Mouse (Mus musculus) thymus, postnatal 0 days (tissue): ENCODE results near the gene Mrpl41. TPM values are rescaled to one million over a fixed set of nuclear protein-coding genes. Genes with fewer than 3 reads are reported as not detected.
"Not testable (repeated sequence)": the region's sequence is repeated elsewhere in the genome, so short reads cannot be mapped to it uniquely, and the experiment has no call there.

ENCODE experiments used
- DNase-seq: peaks from one replicate; pipeline ENCODE4 v3.0.0-alpha.2; 2015; ENCODE audit warnings: low spot score
- polyA plus RNA-seq: library from polyadenylated mRNA; unstranded; fragments of >200 nt; fragmentation: Nextera tagmentation; extraction: Ambion mirVana; gene quantifications from 2 replicates; pipeline ENCODE4 v1.2.1, GENCODE M21; 2015

The Mrpl41 gene
- polyA plus RNA-seq = 175 and 188 TPM in 2 replicates

DNA sequence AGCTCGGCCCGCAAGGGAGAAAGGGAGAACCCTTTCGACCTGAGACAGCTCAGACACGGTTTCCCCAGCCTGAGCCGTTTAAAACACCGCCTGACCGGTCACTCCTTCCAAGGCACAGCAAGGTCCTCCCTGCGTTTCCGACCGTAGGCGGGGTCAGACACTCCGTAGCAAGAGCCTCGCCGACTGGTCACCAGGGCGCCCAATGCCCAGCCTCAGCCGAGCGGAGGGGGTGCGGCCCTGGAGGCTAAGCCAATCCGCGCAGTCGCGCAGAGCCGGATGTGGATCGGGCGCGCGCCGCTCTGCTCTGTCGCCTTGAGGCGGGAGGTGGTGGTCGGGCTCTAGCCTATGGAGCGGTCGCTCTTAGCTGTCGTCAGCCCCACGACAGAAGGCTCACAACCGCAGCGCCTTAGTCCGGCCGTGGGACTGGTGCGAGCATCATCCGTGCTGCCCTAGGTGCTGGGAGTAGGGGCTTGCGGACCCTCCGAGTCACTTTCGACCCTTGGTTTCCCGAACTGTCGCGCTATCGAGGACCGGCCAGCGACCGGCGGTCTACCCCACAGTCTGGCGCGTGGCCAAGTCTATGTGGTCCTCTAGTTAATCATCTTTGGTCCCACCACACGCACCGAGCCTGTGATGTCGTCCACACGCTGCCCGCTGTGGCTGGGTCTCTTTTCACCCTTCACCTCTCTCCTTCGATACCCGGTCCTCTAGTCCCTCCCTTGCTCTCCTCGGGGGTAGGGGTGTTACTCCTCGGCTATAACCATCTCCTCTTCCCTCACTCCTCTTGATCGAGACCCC is at the start of gene Mrpl41:
Gene Mrpl41 (minus strand): TSS at position 193 of the 798 bp plus-strand sequence.
- DNase-seq = peak; percentile 96

DNA sequence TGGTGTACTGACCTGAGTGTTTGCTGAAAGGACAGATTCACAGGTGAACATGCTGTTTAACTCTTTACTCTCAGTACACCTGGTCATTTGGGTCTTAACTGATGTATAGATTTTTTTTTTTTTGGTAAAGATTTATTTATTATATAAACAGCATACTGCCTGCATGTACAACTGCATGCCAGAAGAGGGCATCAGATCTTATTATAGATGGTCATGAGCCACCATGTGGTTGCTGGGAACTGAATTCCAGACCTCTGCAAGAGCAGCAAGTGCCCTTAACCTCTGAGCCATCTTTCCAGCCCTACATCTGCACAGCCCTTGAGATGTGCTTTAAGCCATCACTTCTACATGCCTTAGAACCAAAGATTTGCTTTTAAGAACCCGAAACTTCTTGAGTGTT is 47.8 kb upstream of the Mrpl41 start:
- DNase-seq = no peak

GRCm38 (mm10) chr2:25008250-25008649 is 33.4 kb upstream of the Mrpl41 start:
- DNase-seq = peak; percentile 39

DNA sequence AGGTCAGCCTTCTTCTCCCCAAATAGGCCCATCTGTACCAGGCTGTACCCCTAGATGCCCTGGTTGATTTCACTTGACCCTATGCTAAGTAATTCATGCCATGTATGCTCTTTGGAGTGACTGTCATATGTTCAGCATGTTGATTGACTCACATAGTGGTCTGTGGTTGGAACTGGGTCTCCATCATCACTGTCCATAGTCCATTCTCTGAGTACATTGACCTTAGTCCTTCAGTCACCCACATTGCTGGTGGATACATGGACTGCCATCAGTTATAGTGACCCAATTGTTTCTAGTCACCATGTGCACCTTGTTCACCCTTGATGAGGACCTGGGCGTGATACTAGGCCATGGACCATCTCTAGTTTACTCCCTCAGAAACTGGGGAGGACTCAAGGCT is 31.9 kb upstream of the Mrpl41 start:
- no peak for DNase-seq

DNA sequence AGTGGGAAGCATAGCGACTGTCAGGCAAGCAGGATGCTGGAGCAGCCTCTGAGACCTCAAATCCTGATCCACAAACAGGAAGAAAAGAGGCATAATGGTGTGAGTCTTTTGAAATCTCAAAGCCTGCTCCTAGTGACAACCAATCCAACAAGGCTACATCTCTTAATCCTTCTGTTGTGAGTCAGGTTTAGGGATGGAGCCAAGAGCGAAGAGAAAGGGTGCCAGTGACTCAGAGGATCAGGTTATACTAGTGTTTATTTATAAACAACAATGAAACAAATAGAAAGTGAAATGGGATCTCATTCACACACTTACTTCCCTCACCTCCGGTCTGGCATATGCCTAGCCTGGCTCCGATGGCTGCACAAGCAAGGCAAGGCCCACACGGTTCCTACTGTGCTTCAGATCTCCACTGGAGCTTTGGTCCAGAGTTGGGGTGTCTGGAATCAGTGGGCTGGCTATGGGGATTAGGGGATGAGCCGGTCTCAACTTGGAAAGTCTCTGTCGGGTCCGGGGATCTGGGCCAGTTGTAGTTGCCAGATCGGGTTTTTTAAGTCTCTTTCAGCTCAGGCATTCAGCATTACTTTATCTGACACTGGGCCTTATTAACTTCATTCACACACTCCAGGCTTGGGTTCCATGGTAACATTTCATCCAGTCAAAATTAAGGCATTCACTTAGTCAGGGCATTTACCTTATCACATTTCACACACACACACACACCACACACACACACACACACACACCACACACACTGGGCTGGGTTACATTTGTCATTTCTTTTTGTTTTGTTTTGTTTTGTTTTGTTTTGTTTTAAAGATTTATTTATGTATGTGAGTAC is 29.3 kb upstream of the Mrpl41 start:
- DNase-seq = no peak

DNA sequence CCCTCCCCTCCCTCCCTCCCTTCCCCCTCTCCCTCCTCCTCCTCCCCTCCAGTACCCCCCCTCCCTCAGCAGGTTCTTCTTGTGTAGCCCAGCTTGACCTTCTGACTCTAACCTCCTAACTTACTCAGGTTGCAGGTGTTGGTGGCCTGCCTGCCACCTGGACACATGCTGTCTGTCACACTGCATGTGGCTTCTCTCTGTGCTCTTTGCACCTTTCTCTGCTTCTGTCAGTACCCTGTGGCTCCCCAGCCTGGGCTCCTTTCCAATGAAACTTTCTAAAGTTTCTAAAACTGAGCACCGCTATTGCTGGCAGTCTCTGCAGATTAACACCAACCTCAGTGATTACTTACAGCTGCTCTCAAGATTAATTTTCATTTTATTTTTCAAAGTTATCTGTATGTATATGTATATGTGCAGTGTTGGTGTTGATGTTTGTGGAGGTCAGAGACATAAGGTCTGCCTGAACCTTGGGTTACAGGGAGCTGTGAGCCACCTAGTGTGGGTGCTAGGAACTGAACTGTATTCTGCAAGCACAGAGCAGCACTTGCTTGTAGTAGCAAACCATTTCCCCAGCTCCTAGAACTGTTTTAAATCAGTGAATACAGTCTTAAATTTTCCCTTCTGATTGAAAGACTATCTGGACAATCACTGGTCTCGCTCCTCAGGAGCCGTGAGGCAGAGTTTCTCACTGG is 25.8 kb upstream of the Mrpl41 start:
- DNase-seq = peak; percentile 39

- DNase-seq = no peak
Measured at GRCm38 (mm10) chr2:24996471-24996870, 21.6 kb upstream of the Mrpl41 start.

- no peak for DNase-seq
Measured at GRCm38 (mm10) chr2:24995332-24995731, 20.4 kb upstream of the Mrpl41 start.

GRCm38 (mm10) chr2:24987762-24988161 is 12.9 kb upstream of the Mrpl41 start:
- DNase-seq = no peak

DNA sequence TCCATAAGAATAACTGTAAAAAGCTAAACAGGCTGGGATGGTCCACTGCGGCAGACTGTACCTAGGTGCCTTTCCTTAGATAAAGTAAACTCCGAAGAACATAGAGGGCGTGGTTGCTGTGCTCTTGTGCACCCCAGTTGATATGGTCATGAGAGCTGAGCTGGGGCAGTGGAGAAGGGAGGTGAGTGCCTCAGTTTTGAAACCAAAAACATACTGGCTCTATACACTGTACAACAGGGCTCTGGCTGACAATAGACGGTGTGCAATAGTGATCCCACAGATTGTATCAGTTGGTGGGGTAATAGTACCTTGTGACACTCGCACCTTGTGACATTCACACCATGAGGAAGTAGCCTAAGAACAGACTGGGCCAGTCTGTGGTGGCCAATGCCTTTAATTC is 2.1 kb upstream of the Mrpl41 start:
- no peak for DNase-seq

GRCm38 (mm10) chr2:24975704-24976297 is 903 bp upstream of the Mrpl41 start, which contains the start of gene Pnpla7:
Pnpla7 (plus strand) TSS chr2:24976033.
- DNase-seq = peak; percentile 90

- not testable (repeated sequence) for DNase-seq
Measured at GRCm38 (mm10) chr2:24974452-24974851, 446 bp downstream of the Mrpl41 start.

DNA sequence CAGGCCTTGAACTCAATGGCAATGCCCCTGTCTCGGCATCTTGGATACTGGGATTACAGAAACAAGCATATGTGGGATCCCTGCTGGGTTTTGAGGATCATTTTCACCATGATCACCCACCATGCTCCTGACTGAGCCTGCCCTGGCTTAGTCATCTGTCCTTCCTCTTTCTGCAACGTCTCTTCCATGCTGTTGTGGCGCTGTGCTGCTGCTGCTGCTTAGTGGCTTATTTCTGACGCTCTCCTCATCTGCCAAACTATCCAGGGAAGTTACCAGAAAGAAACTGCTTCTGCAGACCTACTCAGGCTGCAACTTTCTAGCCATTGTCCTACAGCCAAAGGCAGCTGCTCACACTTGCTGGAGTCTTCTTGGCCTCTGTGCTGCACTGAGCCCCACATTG is 4.5 kb downstream of the Mrpl41 start:
- no peak for DNase-seq

DNA sequence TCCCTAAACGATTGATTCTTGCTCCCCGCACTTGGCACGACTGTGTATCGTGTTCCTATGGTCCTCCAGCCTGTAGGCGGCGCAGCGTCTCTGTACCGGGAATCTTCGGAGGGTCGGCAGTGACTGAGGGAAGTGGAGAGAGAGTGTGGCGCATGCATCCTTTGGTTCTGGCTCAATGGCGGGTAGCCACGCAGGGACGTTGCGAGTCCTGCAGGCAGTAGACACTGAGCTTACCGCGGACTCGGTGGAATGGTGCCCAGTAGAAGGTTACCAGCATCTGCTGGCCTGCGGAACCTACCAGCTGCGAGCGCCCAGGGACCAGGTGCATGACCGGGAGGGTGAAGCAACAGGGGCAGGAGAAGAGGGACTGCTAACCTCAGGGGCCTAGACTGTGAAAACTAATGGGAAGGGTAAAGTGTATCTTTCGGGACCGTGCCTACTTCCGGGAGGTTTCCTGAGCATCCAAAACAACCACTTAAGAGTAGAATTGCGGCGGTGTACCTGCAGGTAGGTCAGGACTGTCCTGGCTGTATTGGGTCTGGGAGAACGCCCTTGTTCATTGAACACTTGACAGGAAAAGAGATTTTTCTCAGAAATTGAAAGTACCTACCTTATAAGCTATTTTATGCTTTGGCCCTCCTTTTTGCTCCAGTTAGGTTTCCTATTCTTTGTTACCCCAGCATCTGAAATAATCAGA is 12.4 kb downstream of the Mrpl41 start, which contains the start of gene Dph7:
Gene Dph7 (plus strand): TSS at position 97 of the 697 bp plus-strand sequence.
- peak; percentile 88 for DNase-seq

- DNase-seq = no peak
Measured at GRCm38 (mm10) chr2:24960910-24961309, 14.0 kb downstream of the Mrpl41 start.

- DNase-seq = no peak
Measured at GRCm38 (mm10) chr2:24952537-24953055, 22.3 kb downstream of the Mrpl41 start.

GRCm38 (mm10) chr2:24950189-24950535 is 24.7 kb downstream of the Mrpl41 start:
- no peak for DNase-seq

- peak; percentile 97 for DNase-seq
Measured at GRCm38 (mm10) chr2:24949421-24950188, 25.3 kb downstream of the Mrpl41 start, which contains the start of gene Zmynd19. Zmynd19 (plus strand) TSS chr2:24949792.

DNA sequence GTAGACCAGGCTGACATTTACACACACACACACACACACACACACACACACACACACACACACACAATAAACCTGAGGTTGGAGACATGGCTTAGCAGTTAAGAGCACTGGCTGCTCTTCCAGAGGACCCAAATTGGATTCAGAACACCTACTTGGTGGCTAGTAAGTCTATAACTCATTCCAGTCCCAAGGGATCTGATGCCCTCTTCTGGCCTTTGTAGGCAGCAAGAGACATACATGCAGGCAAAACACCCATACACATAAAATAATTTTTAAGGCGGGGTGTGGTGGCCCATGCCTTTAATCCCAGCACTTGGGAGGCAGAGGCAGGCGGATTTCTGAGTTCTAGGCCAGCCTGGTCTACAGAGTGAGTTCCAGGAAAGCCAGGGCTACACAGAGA is 30.6 kb downstream of the Mrpl41 start:
- DNase-seq = peak; percentile 32
